Mouse (Mus musculus): Measurements from ENCODE around the gene Cfap74. TPM values are rescaled to one million over a fixed set of nuclear protein-coding genes. Genes with fewer than 3 reads are reported as not detected.

Gene Cfap74
- polyA plus RNA-seq, 1 experiment = 10.1 TPM

DNA sequence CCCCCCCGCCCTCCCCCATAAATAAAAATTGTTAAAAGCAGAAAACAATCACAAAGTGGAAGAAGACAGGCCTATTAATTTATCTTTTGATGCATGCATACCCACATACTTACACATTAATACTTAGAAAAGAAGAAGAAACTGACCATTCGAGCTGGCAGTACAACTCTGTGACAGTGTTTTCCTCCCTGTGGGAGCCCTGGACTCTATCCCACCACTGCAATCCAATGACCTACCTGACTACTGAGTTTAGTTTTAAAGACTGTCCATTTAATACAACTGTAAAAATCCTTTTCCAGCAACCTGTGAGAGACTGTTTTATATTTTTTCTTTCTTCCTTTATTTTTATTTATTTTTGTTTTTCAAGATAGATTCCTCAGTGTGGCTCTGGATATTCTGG is 92.1 kb downstream of the Cfap74 start:
- H3K4me3 ChIP-seq (replicated peaks; ENCODE audit: extremely low read depth, low read depth, low read length) = no peak overlapping the region
- no peak for DNase-seq
- peaks cover 27% of the 10 kb centered on the region for H3K4me1 ChIP-seq (ENCODE audit: control insufficient read depth, insufficient read depth, low read length)
- WGBS = 38% methylated on average over 2 of the region's 2 CpGs
- no peak for TF ChIP-seq CTCF (IDR thresholded peaks at IDR 0.05; ENCODE audit: insufficient read depth, low read length)
- TF ChIP-seq POLR2A (IDR thresholded peaks at IDR 0.05; ENCODE audit: borderline replicate concordance, extremely low read depth, low read depth, low read length) = no peak

DNA sequence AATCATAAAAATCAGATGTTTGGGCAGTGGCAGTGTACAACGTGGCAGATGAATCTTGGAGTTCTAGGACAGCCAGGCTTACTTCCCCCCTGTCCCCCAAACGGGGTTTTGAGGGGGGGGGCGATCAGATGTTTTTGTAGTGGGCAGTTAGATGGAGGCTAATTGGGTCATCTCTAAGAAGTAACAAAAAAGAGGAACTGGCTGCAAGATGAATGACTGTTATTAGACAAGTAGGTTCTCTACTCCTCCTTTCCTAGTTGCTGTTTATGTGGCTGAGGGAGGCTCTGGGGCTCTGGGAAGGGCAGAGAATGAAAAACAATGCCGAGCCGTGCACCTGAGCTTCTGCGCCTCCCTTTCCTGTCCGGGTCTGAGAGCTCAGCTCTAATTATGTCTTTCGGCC is 96.1 kb downstream of the Cfap74 start:
- TF ChIP-seq CTCF (IDR thresholded peaks at IDR 0.05; ENCODE audit: insufficient read depth, low read length) (no peak), POLR2A (IDR thresholded peaks at IDR 0.05; ENCODE audit: borderline replicate concordance, extremely low read depth, low read depth, low read length) (no peak)
- 25% methylated on average over 8 of the region's 8 CpGs for WGBS
- Histone ChIP-seq H3K4me3 (replicated peaks; ENCODE audit: extremely low read depth, low read depth, low read length) (no peak overlapping the region), H3K4me1 (ENCODE audit: control insufficient read depth, insufficient read depth, low read length) (peaks cover 34% of the 10 kb centered on the region)
- DNase-seq = no peak

DNA sequence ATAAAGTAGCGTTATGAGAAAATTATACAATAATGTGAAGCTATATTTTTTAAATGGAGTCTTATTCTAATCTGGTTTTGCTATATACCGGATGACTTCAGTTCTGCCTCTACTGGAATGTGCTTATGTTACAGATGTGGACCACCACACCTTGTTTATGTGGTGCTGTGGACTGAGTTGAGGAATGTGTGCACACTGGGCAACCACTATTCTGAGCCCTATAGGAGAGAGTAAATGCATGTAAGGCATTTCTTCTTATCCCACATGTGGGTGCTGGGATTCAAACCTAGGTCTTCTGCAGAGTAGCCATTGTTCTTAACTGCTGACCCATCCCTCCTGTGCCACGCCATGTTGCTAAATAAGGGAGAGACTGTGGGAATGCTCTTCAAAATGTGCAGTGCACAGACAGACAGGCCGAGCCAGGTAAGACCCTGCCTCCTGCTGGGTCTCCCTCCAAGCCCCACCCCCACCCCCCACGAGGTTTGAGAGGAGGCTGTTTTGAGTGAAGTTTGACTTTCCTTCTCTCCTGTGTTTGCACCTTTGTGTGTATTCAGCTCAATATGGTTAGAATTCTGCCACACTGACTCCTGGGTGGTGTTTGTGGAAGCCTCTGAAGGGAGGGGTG is 96.8 kb downstream of the Cfap74 start:
- WGBS = 61% methylated on average over 5 of the region's 5 CpGs
- peaks cover 37% of the 10 kb centered on the region for H3K4me1 ChIP-seq (ENCODE audit: control insufficient read depth, insufficient read depth, low read length)
- TF ChIP-seq POLR2A (IDR thresholded peaks at IDR 0.05; ENCODE audit: borderline replicate concordance, extremely low read depth, low read depth, low read length) = no peak
- TF ChIP-seq CTCF (IDR thresholded peaks at IDR 0.05; ENCODE audit: insufficient read depth, low read length) = no peak
- no peak for DNase-seq
- H3K4me3 ChIP-seq (replicated peaks; ENCODE audit: extremely low read depth, low read depth, low read length) = no peak overlapping the region

DNA sequence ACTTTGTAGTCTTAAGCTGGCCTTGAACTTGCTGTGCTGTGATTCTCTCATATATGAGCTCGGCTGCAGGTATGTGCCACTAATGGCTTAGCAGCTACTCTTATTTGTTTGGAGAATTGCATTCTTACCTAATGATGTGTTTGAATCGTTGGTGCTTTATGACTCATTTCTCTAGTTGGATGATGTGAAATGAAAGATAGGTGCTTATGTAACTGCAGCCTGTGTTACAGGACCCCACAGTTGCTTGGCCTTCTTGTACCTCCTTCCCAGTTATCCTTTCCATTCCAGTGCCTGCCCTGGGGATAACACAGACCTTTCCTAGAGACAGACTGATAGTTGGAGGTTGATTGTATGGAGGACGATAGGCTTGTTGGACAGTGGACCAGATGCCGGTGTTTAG is 99.6 kb downstream of the Cfap74 start:
- no peak for TF ChIP-seq CTCF (IDR thresholded peaks at IDR 0.05; ENCODE audit: insufficient read depth, low read length)
- no peak for TF ChIP-seq POLR2A (IDR thresholded peaks at IDR 0.05; ENCODE audit: borderline replicate concordance, extremely low read depth, low read depth, low read length)
- WGBS = 51% methylated on average over 4 of the region's 4 CpGs
- DNase-seq = no peak
- Histone ChIP-seq H3K4me3 (replicated peaks; ENCODE audit: extremely low read depth, low read depth, low read length) (no peak overlapping the region), H3K4me1 (ENCODE audit: control insufficient read depth, insufficient read depth, low read length) (peaks cover 35% of the 10 kb centered on the region)

DNA sequence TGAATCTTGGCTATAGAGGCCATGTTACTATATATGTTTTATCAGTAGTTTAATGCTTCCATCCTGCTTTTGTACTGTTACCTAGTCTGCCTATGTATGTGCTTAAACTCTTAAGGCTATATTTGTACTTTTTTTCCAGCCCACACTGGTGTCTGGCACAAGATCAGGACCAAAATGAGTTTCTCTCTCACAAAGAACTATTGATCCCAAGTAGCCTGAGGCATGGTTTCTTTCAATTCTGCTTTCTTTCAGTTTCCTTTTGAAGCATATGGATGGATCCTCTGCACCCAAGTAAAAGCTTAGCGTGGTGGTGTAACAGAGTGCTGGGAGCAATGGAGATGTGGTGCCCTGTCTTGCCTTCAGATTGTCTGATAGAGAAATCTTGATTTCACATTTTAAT is 102.0 kb downstream of the Cfap74 start:
- Histone ChIP-seq H3K4me3 (replicated peaks; ENCODE audit: extremely low read depth, low read depth, low read length) (no peak overlapping the region), H3K4me1 (ENCODE audit: control insufficient read depth, insufficient read depth, low read length) (peaks cover 22% of the 10 kb centered on the region)
- 61% methylated on average over 1 of the region's 1 CpGs for WGBS
- TF ChIP-seq CTCF (IDR thresholded peaks at IDR 0.05; ENCODE audit: insufficient read depth, low read length) (no peak), POLR2A (IDR thresholded peaks at IDR 0.05; ENCODE audit: borderline replicate concordance, extremely low read depth, low read depth, low read length) (no peak)
- no peak for DNase-seq

DNA sequence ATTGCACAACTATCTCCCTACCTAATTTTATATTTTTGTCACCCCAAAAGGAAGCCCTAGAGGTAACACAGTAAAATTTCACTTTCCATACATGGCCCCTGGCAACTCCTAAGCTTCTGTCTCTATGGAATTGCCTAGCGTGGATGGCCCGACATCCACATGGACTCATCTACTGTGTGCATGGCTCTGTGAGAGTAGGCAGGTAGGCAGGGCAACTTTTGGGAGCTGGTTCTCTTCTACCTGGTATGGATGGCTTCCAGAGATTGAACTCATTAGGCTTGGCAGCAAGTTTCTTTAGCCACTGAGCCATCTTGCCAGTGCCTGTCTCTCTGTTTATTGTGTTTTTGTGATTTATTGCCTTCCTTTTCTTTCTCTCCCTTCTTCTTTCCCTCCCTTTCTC is 105.8 kb downstream of the Cfap74 start:
- Histone ChIP-seq H3K4me1 (ENCODE audit: control insufficient read depth, insufficient read depth, low read length) (peaks cover 11% of the 10 kb centered on the region), H3K4me3 (replicated peaks; ENCODE audit: extremely low read depth, low read depth, low read length) (no peak overlapping the region)
- DNase-seq = no peak
- WGBS = 79% methylated on average over 2 of the region's 2 CpGs
- no peak for TF ChIP-seq POLR2A (IDR thresholded peaks at IDR 0.05; ENCODE audit: borderline replicate concordance, extremely low read depth, low read depth, low read length)
- no peak for TF ChIP-seq CTCF (IDR thresholded peaks at IDR 0.05; ENCODE audit: insufficient read depth, low read length)

Other genes starting within 250 kb of the Cfap74 start
- gene Ski, start 186.6 kb upstream of the Cfap74 start, polyA plus RNA-seq (2012; rRNA removed) = 105 and 115 TPM in 2 replicates
- 56.7 and 59.3 TPM in 2 replicates for gene Faap20, start 159.4 kb upstream of the Cfap74 start, polyA plus RNA-seq (2012; rRNA removed)
- gene Prkcz, start 47.8 kb upstream of the Cfap74 start, polyA plus RNA-seq (2012; rRNA removed) = 33.1 and 38.1 TPM in 2 replicates
- gene Gabrd, start 11.1 kb upstream of the Cfap74 start, polyA plus RNA-seq (2012; rRNA removed) = 0.52 and 1.4 TPM in 2 replicates
- gene Tmem52, start 59.9 kb downstream of the Cfap74 start, polyA plus RNA-seq (2012; rRNA removed) = 3.5 and 5.2 TPM in 2 replicates
- gene Gnb1, start 82.2 kb downstream of the Cfap74 start, polyA plus RNA-seq (2012; rRNA removed) = 683 and 872 TPM in 2 replicates
- 110 and 119 TPM in 2 replicates for gene Nadk, start 153.2 kb downstream of the Cfap74 start, polyA plus RNA-seq (2012; rRNA removed)
- 5.2 and 6.6 TPM in 2 replicates for gene Slc35e2, start 192.2 kb downstream of the Cfap74 start, polyA plus RNA-seq (2012; rRNA removed)
- gene Cdk11b, start 215.7 kb downstream of the Cfap74 start, polyA plus RNA-seq (2012; rRNA removed) = 21.3 and 29.1 TPM in 2 replicates
- gene Gm10563, start 236.2 kb downstream of the Cfap74 start, polyA plus RNA-seq (2012; rRNA removed) = not detected in 2 replicates
- gene Mmp23, start 244.2 kb downstream of the Cfap74 start, polyA plus RNA-seq (2012; rRNA removed) = 30.8 and 42.7 TPM in 2 replicates

All from lung, adult 2 months (tissue).